Mouse (Mus musculus): ENCODE data around the gene Yjefn3. TPM values are rescaled to one million over a fixed set of nuclear protein-coding genes. Genes with fewer than 3 reads are reported as not detected.

The Yjefn3 gene
- polyA plus RNA-seq, 1 experiment = 0.95 TPM

- TF ChIP-seq POLR2A (IDR thresholded peaks at IDR 0.05; ENCODE audit: control insufficient read depth, low read depth, low read length) = no peak
- no peak for TF ChIP-seq CTCF (IDR thresholded peaks at IDR 0.05; ENCODE audit: control insufficient read depth, insufficient read depth, insufficient replicate concordance, low read depth, low read length)
- no peaks in the 10 kb centered on the region for H3K27me3 ChIP-seq (ENCODE audit: control insufficient read depth, insufficient read depth, low read length)
- no peak overlapping the region for H3K4me3 ChIP-seq (ENCODE audit: control insufficient read depth, low read depth, low read length)
- H3K4me1 ChIP-seq (ENCODE audit: control insufficient read depth, insufficient read depth, low read length) = peaks cover 17% of the 10 kb centered on the region
- no peaks in the 10 kb centered on the region; the same call in 1 of the 2 replicates for H3K36me3 ChIP-seq (ENCODE audit: control insufficient read depth, insufficient read depth, low read length)
- H3K27ac ChIP-seq (ENCODE audit: control insufficient read depth, insufficient read depth, low read depth, low read length) = peak overlapping the region; percentile 40
These were observed 33.7 kb upstream of the Yjefn3 start for GRCm38 (mm10) chr8:69936050-69936794.

DNA sequence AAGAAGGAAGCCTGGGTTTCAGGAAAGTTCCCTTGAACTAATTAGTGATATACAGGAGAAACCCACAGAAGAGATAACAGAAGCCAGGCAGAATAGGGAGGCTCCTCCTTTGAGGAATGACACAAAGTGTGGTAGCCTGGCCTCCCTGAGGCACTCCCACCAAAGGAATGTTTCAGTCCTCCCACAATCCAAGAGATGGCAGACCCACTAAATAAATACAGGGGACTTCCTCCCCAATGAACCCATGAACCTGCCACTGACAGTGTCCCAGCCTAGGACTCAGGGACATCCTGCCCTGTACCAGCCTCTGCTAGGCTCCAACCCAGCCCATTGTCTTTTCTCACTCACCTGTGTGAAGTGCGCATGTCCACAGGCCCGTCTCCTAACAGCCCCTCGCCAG is 32.9 kb upstream of the Yjefn3 start:
- Histone ChIP-seq H3K4me3 (ENCODE audit: control insufficient read depth, low read depth, low read length) (no peak overlapping the region), H3K27me3 (ENCODE audit: control insufficient read depth, insufficient read depth, low read length) (no peaks in the 10 kb centered on the region), H3K27ac (ENCODE audit: control insufficient read depth, insufficient read depth, low read depth, low read length) (no peak overlapping the region), H3K36me3 (ENCODE audit: control insufficient read depth, insufficient read depth, low read length) (no peaks in the 10 kb centered on the region; the same call in 1 of the 2 replicates), H3K4me1 (ENCODE audit: control insufficient read depth, insufficient read depth, low read length) (peaks cover 17% of the 10 kb centered on the region)
- no peak for TF ChIP-seq CTCF (IDR thresholded peaks at IDR 0.05; ENCODE audit: control insufficient read depth, insufficient read depth, insufficient replicate concordance, low read depth, low read length)
- TF ChIP-seq POLR2A (IDR thresholded peaks at IDR 0.05; ENCODE audit: control insufficient read depth, low read depth, low read length) = no peak

DNA sequence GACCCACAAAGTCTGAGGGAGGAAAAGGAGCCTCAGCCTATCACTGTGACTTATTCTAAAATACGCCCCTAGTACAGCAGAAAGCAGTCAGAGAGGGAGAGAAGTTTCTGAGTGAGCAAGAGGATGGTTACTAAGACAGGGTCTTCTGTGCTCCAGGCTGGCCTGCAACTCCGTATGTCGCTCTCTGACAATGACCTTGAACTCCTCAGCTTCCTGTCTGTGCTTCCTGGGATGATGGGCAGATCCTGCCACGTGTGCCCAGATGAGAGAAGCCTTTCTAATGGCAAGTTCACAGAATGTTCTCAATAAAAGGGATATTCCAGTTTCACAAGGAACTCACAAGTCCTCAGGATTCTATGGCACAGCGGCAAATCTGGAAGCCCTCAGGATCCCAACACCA is 32.1 kb upstream of the Yjefn3 start:
- Histone ChIP-seq H3K4me1 (ENCODE audit: control insufficient read depth, insufficient read depth, low read length) (peaks cover 17% of the 10 kb centered on the region), H3K27ac (ENCODE audit: control insufficient read depth, insufficient read depth, low read depth, low read length) (peak overlapping the region; percentile 45), H3K4me3 (ENCODE audit: control insufficient read depth, low read depth, low read length) (peak overlapping the region; percentile 24; the same call in 1 of the 2 replicates), H3K27me3 (ENCODE audit: control insufficient read depth, insufficient read depth, low read length) (no peaks in the 10 kb centered on the region), H3K36me3 (ENCODE audit: control insufficient read depth, insufficient read depth, low read length) (no peaks in the 10 kb centered on the region; the same call in 1 of the 2 replicates)
- no peak for TF ChIP-seq POLR2A (IDR thresholded peaks at IDR 0.05; ENCODE audit: control insufficient read depth, low read depth, low read length)
- no peak for TF ChIP-seq CTCF (IDR thresholded peaks at IDR 0.05; ENCODE audit: control insufficient read depth, insufficient read depth, insufficient replicate concordance, low read depth, low read length)

GRCm38 (mm10) chr8:69933811-69934210 is 31.3 kb upstream of the Yjefn3 start:
- Histone ChIP-seq H3K27me3 (ENCODE audit: control insufficient read depth, insufficient read depth, low read length) (no peaks in the 10 kb centered on the region), H3K4me1 (ENCODE audit: control insufficient read depth, insufficient read depth, low read length) (peaks cover 17% of the 10 kb centered on the region), H3K36me3 (ENCODE audit: control insufficient read depth, insufficient read depth, low read length) (no peaks in the 10 kb centered on the region; the same call in 1 of the 2 replicates), H3K27ac (ENCODE audit: control insufficient read depth, insufficient read depth, low read depth, low read length) (no peak overlapping the region), H3K4me3 (ENCODE audit: control insufficient read depth, low read depth, low read length) (no peak overlapping the region)
- TF ChIP-seq CTCF (IDR thresholded peaks at IDR 0.05; ENCODE audit: control insufficient read depth, insufficient read depth, insufficient replicate concordance, low read depth, low read length) = no peak
- TF ChIP-seq POLR2A (IDR thresholded peaks at IDR 0.05; ENCODE audit: control insufficient read depth, low read depth, low read length) = no peak

- no peaks in the 10 kb centered on the region for H3K4me1 ChIP-seq (ENCODE audit: control insufficient read depth, insufficient read depth, low read length)
- TF ChIP-seq CTCF (IDR thresholded peaks at IDR 0.05; ENCODE audit: control insufficient read depth, insufficient read depth, insufficient replicate concordance, low read depth, low read length) (no peak), POLR2A (IDR thresholded peaks at IDR 0.05; ENCODE audit: control insufficient read depth, low read depth, low read length) (no peak)
- no peaks in the 10 kb centered on the region for H3K27me3 ChIP-seq (ENCODE audit: control insufficient read depth, insufficient read depth, low read length)
- H3K4me3 ChIP-seq (ENCODE audit: control insufficient read depth, low read depth, low read length) = no peak overlapping the region
- H3K27ac ChIP-seq (ENCODE audit: control insufficient read depth, insufficient read depth, low read depth, low read length) = no peak overlapping the region
- H3K36me3 ChIP-seq (ENCODE audit: control insufficient read depth, insufficient read depth, low read length) = no peaks in the 10 kb centered on the region
These were observed 24.4 kb upstream of the Yjefn3 start for GRCm38 (mm10) chr8:69926901-69927300.

DNA sequence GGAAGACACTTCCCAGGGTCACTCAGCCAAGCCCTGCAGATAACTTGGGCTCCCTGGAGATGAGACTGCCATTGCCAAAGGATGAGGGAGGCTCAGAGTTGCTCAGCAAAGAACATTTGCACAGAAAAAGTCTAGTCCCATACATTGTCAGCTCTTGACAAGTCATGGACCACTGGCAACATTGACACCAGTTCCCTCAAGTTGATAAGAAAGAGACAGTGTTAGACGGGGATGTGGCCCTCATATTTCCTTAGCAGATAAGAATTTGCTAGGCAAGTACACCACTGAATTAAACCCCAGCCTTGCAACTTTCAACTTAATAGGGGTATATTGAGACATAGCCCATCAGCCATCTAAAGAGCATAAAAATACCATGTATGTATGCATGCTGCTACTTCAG is 21.5 kb upstream of the Yjefn3 start:
- TF ChIP-seq CTCF (IDR thresholded peaks at IDR 0.05; ENCODE audit: control insufficient read depth, insufficient read depth, insufficient replicate concordance, low read depth, low read length) (no peak), POLR2A (IDR thresholded peaks at IDR 0.05; ENCODE audit: control insufficient read depth, low read depth, low read length) (no peak)
- H3K27ac ChIP-seq (ENCODE audit: control insufficient read depth, insufficient read depth, low read depth, low read length) = no peak overlapping the region
- no peaks in the 10 kb centered on the region for H3K27me3 ChIP-seq (ENCODE audit: control insufficient read depth, insufficient read depth, low read length)
- H3K36me3 ChIP-seq (ENCODE audit: control insufficient read depth, insufficient read depth, low read length) = no peaks in the 10 kb centered on the region
- H3K4me3 ChIP-seq (ENCODE audit: control insufficient read depth, low read depth, low read length) = no peak overlapping the region
- H3K4me1 ChIP-seq (ENCODE audit: control insufficient read depth, insufficient read depth, low read length) = peaks cover 2% of the 10 kb centered on the region

GRCm38 (mm10) chr8:69921141-69921540 is 18.6 kb upstream of the Yjefn3 start:
- Histone ChIP-seq H3K36me3 (ENCODE audit: control insufficient read depth, insufficient read depth, low read length) (no peaks in the 10 kb centered on the region; the same call in 1 of the 2 replicates), H3K27me3 (ENCODE audit: control insufficient read depth, insufficient read depth, low read length) (no peaks in the 10 kb centered on the region), H3K27ac (ENCODE audit: control insufficient read depth, insufficient read depth, low read depth, low read length) (no peak overlapping the region), H3K4me1 (ENCODE audit: control insufficient read depth, insufficient read depth, low read length) (peaks cover 2% of the 10 kb centered on the region), H3K4me3 (ENCODE audit: control insufficient read depth, low read depth, low read length) (no peak overlapping the region)
- TF ChIP-seq CTCF (IDR thresholded peaks at IDR 0.05; ENCODE audit: control insufficient read depth, insufficient read depth, insufficient replicate concordance, low read depth, low read length) (no peak), POLR2A (IDR thresholded peaks at IDR 0.05; ENCODE audit: control insufficient read depth, low read depth, low read length) (no peak)

Data from testis, adult 2 months (tissue).